Mouse (Mus musculus) right cerebral cortex, postnatal 4 days (tissue): ENCODE measurements around the gene Insig1.
A peak's percentile ranks its signal among the peaks of the same experiment; 100 is the strongest.

Source experiments
- DNase-seq: peaks from one replicate; pipeline ENCODE4 v3.0.0-alpha.2; 2022

The Insig1 gene

DNA sequence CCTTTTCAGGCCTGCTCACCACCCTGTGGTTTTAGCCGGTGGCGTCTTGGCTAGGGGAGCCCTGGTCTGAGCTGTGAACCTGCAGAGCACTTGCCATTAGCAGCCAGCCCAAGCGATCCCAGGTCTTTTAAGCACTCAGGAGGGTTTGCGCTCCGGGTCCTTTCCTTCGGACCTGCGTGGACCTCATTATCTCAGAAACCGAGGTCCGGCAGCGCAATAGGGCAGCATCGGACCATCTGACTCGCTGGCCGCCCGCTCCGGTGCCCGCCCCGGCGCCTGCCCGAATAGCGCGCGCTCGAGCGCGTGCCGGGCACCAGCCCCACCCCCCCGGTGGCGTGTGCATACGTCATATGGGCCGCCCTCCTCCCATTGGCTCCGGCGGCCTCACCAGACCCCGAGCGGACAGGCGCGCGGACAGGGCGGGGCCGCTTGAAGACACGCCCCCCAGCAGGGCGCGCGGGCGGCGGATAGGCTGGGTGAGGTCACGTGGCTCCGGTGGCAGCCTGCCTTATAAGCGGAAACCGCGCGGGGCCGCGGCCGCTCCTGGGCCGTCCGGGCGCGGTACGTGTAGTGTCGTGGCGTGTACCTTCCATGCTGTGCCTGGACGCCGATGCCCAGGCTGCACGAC, at the start of gene Insig1:
Insig1 (plus strand) TSS at position 536 of the 628 bp plus-strand sequence.
- DNase-seq: peak; percentile 97

DNA sequence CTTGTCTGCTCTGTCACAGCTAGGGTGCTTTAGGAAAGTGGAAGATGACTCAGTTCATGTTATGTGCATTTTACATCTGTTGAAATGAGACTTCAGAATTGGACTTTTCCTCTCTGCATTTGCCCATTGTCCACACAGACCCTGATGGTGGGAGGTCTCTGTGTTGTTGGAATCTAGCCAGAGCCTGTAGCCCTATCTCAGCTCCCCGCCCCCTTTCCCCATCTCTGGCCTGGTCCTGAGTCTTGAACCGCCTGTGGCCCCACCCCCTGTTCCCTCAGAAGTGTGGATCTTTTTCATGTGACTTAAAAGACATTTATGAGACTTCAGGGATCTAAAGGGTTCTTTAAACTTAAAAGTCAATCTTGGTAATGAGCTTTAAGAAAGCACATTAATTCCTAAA, 47.7 kb upstream of the Insig1 start:
- no peak for DNase-seq

DNA sequence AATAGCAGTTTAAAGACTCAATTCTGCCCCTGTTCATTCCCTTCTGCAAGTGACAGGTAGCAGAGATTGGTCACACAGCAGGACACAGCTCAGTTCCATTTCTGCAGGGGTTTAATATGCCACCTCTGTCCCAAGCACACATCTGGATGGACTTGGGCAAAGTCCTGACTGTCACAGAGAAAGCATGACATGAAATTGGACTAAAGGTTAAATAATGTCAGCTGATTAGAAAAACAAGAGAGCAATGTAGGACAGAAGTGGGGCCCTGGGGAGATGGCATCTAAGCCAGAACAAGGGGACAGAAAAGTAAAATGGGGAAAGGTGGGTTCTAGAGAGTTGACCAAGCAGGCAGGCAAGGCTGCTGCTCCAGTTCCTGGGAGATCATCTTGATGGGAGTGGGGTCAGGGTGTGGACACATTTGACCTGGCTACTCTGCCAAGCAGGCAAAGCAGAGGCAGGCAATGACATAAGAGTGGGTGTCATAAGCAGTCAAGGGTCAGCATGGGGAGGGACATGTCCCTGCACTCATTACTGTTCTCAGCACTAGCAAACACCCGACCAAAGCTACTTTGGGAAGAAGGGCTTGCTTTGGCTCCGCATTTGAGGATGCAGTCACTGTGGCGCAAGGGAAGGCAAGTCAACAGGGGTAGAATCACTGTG, 39.5 kb upstream of the Insig1 start:
- no peak for DNase-seq

DNA sequence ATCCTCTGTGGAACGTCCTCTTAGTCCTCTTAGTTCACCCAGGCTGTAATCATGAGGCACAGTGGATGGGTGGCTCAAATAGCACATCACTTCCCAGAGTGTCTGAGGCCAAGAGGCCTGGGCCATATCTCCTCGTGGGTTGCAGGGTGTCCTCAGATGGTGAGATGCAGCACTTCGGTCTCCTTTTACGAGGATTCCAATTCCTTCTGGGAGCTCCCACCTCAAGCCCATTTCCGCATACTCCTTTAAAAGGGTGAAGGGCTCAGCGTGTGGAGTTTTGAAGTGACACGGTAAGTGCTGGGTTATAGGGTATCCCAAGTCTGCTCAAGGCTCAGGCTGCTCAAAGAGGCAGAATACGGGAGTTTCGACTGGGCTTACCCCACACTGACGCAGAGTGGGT, 38.3 kb upstream of the Insig1 start:
- DNase-seq: no peak

DNA sequence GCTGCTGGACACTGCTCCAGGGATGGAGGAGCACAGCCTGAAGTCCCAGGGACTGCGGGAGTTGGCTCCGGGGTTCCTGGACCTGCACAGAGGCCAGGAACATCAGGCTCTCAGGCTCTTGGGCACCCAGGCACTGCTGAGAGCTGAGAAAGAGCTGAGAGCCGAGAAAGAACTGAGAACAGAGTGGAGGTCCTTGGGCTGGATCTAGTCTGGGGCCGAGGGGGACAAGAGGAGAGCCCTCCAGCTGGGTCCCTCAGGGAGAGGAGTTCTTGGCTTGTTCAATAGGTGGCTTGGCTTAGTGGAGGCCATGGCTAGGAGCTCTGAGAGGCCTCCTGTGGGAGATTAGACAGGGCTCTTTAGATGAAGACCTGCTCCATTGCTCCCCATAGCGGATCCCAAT, 37.9 kb upstream of the Insig1 start:
- no peak for DNase-seq

DNA sequence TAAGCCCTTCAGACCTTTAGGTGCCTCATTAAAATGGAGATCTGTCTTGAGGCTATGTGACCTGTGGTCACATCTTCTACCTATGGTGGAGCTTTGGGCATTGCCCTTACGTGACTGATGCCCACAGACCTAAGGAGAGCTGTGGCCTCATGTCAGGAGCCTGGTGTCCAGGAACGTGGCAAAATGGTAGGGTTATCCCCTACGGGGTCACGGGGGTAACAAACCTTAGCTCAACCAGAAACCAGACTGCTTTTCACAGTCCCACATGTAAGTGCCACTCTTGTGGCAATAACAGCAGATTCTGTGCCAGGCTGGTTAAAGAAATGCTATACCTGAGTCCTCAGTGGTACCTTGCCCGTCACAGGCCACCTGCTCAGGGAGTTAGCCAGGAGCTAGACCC, 37.3 kb upstream of the Insig1 start:
- no peak for DNase-seq

DNA sequence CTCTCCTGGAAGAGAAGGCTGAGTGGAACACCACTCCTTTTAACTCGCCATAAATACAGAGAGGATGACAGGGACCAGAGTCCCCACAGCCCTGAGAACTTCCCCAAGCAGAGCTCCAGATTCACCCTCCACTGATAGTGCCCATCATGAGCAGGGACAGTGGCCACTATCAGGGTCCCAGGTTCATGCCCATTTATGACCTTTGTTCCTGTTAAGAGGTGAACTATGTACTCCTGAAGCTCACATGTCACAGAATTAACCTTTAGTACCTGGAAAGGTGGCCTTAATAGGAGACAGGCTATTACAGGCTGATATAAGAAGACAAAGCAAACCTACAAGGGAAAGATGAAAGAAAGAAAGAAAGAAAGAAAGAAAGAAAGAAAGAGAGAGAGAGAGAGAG, 35.2 kb upstream of the Insig1 start:
- DNase-seq: no peak

DNA sequence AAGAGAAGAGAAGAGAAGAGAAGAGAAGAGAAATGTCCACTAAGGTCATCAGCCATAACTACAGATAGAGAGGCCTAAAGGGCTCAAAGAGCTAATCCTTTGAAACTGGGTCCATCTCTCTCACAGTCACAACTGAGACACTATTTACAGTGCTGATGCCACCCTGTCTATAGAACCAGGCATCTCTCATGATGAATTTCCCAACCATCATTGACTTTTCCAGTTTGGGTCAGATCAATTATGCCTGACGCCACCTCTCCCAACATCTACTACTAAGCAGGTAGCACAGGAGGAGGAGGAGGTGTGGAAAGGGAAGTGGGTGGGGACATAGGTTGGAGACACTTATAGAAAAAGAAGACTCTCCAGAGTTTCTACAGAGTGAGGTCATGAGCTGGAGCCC, 34.6 kb upstream of the Insig1 start:
- no peak for DNase-seq

DNA sequence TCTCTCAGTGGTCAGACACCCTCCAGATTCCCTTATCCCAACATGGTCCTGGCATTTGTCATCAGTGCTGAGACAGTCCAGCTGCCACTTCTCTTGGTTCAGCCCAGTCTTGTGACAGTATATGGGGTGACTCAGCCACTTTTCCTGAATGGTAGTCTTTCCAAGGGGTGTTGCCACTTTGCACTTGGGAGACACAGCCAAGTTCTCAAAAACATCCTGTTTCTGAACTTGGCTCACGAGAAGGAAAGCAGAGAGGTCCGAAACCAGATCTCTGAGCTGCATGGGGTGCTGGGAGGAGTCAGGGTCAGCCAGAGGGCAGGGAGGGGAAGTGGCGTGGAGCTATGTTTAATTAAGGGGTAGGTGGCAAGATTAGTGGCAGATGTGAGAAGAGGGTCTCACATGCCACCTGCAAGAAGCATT, 34.0 kb upstream of the Insig1 start:
- DNase-seq: no peak

DNA sequence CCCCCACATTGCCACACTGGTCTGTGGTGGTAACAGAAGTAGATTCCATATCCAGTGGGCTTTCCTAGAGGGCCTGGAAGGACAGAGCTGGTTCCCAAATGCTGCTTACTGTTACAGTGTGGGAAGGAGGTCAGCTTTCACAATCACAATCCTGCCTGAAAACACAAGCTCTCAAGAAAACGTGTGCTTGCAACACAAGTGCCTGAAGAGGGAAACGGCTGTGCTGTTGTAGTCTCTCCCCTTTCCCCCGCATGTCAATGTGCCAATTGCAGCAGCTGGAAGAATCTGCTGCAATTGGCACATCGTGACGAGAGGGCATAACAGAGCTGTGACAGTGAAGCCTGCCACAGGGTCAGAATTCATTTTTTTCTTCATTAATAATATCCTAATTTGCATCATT, 33.5 kb upstream of the Insig1 start:
- no peak for DNase-seq

DNA sequence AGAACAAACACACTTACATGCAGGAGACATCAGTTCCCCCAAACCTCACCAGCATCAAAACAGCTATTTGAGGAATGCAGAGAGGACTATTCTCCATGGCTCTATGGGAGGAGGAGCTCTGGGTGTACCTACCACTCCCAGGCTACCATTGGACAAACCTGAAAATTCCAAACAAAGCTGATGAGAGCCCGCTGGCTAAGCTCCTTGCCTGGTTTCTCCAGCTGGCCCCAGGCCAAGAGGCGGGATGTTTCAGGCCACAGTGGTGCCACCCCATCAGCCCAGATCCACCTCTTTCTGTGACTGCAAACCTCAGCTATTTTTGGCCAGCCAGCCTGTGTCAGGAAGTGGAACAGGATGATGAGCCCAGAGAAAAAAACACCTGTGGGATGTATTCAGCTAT, 33.0 kb upstream of the Insig1 start:
- peak; percentile 32 for DNase-seq

DNA sequence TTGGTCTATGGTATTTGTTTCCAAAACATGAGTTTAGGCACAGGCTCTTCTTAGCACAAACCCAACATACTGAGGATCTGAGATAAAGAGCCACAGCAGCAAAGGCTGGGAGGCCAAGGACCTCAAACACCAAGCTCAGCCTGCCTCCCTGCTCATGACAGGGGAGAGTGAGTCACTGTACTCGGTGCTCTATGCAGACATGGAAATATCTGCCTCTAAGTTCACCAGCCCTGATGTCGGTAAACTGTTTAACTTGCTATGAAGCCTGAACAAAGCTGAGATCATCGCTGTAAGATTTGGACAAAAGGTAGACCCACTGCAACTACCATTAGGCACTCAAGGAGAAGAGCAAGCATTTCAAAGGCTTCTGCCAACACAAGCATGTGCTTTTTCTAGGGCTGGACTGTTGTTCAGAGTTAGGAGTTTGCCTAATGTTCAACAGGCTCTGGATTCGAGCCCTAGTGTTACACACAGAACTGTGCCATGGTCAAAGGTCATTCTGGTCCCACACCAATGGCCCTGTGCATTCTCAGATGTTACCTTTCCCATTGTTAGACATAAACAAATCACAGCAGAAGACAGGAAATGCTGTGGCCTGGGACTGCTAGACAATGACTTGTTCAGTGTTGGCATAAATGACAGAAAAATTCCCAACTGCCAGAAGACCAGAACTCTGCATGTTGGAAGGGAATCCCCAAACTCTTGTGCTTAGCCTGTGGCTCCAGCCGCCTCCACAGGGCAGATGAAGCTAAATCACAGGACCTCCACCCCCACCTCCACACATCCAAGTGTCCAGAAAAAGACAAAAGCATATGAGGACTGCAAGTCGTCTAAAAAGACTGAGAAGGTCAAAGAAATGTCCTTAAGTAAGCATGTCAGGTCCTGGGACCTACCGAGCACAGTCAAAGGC, 31.2 kb upstream of the Insig1 start:
- no peak for DNase-seq

DNA sequence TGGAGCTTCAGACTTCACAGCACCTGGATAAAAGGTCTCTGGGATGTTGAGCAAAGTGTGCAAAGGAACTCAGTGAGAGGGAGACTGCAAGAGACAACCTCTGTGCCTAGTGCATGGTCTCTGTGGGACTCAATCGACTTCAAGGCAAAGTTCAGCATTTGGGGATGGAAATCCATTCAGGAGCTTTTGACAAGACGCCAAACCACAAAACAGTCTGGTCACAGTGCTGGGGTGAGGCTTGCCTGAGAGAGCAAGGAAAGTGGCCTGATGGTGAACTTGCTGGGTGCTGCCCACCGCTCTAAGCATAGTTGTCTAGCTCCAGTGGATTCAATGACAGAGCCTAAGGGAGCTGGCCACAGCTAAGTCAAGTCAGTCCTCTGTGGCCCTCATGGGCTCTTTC, 30.4 kb upstream of the Insig1 start:
- DNase-seq: no peak

DNA sequence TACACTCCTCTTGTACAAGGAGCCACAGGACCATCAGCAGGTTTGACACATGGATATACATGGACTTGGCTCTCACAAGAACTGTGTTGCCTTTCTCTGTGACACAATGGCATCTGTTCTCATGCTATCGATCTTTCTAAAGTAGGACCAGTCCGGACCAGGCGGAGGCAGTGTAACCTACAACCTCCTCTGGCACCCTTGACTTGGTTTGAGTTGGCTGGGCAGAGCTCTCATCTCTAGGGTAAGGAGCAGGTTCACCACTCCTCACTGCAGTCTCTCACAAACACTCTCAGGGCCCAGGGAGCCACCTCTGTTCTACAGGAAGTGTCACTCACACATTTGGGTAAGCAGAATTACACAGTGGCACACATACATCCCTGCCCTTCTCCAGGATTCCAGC, 29.1 kb upstream of the Insig1 start:
- no peak for DNase-seq

DNA sequence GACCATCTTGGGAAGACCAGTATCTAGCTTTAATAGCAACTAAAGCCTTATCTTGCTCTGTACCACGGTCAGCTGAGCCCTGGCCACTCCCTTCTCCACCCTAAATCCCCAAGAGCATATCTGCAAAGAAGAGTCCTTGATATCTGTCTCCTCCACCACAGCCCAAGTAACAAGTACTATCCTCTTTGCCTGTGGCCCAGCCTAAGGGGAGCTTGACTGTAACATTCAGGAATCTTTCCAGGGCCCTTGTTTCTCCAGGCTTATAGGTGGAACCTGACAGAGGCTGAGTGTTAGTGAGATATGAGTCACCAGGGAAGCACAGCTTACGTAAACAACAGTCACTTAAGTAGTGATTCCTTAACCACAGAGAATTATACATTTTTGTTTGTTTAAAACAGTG, 28.4 kb upstream of the Insig1 start:
- DNase-seq: no peak

DNA sequence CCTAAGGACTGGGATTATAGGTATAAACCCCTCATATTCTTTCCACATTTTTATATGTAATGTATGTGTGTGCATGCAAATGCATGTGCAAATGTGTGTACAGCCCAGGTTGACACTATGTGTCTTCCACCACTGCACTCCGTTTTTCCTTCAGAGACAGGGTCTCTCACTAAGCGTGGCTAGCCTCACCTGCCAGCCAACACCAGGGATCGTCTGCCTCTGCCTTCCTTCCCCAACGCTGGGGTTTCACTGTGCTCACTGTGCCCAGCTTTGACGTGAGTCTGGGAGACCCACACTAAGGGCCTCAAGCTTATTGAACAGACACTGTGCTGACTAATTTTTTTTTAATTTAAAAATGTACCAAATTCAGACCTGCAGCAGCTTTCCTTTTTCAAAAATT, 27.8 kb upstream of the Insig1 start:
- DNase-seq: no peak

DNA sequence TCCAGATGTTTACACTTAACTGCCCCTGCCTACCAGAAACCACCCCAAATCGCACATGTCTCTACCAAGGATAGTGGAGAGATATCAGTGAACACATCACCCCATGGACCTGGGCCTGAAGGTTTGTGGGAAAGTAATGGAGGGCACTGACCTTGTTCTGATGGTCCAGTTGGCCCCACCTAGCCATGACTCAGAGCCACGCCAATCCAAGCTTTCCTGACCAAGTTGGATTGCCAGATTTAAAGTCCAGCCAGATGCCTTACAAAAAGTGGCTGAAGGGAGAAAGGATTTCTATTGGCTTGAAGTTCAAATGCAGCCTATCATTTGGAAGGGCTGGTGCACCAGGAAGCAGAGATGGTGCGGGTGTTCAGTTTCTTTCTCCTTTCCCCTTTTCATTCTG, 24.2 kb upstream of the Insig1 start:
- no peak for DNase-seq

DNA sequence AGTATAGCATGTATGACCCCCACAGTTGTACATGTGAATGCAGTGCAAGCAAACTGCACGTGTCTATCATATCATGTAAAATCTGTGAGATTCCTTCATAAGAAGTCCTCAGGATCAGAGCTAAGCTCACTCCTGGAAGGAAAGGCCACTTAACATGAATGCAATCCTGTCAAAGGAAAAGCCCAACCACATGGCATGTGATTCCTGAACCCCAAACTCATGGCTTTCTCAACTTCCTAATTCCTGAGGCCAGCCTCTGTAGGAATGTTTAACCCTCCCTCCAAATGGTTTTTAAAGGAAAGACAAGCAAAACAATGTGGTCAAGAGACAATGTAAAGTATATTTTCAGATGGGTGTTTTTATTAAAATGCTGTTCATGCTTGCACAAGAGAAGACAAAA, 23.2 kb upstream of the Insig1 start:
- no peak for DNase-seq

DNA sequence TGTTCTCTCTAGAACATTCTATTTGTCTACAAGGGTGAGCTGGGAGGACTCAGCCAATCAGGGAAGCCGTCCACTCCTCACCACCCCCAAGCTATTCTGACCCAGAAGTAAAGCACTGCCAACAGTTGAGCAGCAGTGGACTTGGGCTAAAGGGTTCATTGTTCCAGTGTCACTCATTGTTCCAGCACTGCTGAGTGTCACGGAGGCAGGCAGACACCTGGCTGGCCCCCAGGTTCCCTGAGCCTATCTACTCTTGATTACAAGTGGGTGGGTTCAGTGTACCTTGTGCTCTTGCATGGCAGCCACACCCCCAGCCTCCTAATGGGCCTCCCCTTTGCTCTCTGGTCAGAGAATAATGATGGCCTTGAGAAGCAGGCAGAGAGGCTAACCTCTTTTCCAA, 15.7 kb upstream of the Insig1 start:
- DNase-seq: no peak

DNA sequence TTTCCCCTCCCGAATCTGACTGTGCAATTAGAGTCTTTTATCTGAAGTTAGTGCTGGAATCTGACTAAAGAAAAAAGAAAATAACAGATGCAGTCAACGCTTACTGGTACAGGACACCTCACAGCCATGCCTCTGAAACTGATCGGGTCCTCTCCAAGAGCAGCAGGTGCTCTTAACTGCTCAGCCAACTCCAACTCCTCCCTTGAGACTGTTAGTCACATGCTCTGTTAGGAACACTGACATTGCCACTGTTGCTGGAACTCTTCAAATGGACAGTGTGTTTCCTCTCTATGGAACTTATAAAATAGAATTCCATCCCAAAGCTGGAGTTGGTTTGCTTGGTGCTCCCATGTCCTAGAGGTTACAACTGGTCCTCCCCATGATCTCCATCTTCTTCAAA, 14.3 kb upstream of the Insig1 start:
- no peak for DNase-seq

DNA sequence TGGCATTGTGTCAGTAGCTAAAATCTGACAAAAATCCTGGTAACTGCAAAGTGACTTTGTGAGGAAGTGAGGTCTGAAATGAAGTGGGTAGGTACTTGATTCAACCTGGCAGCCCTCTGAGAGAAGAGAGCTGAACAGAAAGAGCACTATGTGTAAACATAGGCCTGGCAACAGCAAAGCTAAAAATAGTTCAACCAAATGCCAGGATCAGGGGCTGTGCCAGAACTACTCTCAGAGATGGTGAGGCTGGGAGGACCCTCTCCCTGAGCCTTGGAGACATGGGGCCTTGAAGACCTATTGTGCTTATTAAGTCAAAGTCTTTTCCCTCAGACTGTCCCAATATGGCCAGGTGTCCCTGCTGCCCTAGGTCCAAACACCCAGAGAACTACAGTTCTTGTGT, 10.7 kb upstream of the Insig1 start:
- DNase-seq: peak; percentile 31

DNA sequence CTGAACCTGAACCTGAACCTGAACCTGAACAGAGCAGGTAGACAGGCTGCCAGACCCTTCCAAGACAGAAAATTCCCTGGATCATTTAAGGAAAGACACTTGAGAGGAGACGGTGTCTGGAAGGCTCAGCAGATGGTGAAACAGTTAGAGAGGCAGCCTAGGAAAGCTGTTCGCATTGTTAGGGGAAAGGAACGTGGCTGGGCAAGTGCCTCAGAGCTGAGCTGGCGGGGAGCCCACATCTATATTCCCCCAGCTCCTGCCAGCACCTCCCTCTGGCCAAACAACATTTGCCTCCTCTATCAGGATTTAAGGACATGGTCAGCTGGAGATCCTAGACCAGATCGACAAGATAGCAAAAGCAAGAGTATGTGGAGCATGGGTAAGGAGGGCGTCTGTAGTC, 10.2 kb upstream of the Insig1 start:
- peak; percentile 46 for DNase-seq

DNA sequence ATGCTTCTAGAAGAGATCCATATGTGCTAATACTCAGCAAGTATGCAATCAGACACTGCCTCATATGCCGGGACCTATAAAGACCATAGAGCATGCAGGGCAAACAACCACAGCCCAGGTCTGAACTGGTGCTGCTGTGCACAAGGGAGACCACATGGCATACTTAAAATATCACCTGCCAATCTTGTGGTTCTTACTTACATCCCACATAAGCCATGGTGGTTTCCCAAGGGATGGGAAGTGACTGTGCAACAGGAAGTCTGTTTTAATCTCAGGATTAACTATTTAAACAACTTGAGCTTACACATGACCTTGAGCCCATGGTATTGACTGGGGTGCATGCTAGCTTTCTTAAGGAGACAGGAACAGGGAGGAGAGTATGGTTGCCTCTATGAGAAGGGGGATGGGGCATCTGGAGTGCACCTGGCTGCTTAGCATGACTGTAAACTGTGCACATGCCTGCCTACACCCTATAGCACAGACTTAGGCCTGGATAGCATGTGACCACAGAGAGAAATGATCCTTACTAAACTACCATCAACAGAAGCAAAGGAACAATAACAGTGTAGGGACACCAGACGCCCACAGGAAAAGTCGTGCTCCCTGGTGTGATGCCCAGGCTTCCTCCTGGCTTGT, 7.1 kb upstream of the Insig1 start:
- no peak for DNase-seq

DNA sequence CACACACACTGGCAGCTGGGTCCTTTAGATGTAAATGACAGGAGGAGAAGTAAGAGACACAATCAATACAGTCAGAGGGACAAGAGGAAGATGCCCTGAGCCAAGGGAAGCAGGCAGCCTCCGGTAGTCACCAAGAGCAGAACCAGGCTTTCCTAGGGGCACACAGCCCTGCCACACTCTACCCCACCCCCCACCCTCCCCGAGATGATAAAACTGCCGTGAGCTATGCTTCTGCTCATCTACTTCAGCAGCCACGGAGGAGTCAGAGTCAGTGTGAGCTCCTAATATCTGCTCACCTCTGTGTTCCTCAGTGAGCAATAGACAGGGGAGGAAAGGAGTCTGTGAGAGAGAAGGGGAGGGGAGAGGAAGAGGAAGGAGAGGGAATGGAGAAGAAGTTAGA, 5.9 kb upstream of the Insig1 start:
- DNase-seq: no peak
